Mouse (Mus musculus) frontal cortex, postnatal 25 days (tissue): ENCODE measurements around the gene Nup107.

ENCODE experiments used
- DNase-seq, 2 experiments: peaks; one replicate each; pipeline ENCODE4 v3.0.0; 2022; ENCODE audit warnings: low spot score in 2 of 2

The Nup107 gene

DNA sequence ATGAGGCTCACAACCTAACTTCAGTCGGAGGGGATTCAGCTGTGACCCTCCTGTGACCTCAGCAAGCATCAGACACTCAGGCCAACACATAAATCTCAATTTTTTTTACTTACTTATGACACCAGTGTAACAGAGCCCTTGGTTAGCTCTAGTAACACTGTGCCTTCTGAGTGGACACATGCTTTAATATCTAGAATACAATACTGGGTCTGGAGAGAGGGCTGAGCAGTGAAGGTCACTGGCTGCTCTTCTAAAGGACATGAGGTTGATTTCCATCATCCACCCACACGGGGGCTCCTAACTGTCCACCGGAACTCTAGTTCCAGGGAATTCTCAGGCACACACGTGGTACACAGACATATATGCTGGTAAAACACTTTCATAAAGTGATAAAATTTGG is 13.6 kb downstream of the Nup107 start:
- no peak for DNase-seq

GRCm38 (mm10) chr10:117778328-117778910 is 14.1 kb downstream of the Nup107 start:
- DNase-seq = no peak

DNA sequence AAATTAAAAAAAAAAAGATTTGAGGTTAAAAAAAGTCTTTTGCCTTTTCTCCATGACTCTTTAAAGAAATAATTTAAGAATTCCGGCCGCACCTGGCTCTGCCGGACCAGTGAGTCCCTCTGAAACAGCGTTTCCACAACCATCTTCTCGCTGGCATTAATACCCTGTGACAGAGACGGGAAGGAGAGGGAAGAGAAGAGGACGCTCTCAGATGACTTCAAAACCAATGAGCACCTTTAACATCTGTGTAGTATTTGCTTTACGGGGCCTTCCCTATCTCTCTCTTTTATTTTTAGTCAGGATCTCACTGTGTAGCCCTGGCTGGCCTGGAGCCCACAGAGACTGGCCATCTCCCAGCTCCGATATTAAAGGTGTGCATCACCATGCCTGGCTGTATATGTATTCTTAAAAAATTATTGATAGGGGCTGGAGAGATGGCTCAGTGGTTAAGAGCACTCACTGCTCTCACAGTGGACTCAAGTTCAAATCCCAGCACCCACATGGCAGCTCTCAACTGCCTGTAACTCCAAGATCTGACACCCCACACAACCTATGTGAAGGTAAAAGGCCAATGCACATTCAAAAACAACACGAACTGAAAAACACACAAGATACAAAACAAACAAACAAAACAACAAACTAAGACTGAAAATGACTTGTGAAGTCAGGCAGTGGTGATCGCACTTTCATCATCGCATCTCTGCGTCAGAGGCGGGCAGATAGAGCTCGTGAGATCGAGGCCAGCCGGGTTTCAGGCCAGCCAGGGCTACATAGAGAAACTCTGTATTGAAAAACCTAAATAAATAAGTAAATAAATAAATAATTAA is 14.8 kb downstream of the Nup107 start:
- DNase-seq = no peak

- no peak for DNase-seq
These were observed 15.4 kb downstream of the Nup107 start for GRCm38 (mm10) chr10:117777103-117777470.

DNA sequence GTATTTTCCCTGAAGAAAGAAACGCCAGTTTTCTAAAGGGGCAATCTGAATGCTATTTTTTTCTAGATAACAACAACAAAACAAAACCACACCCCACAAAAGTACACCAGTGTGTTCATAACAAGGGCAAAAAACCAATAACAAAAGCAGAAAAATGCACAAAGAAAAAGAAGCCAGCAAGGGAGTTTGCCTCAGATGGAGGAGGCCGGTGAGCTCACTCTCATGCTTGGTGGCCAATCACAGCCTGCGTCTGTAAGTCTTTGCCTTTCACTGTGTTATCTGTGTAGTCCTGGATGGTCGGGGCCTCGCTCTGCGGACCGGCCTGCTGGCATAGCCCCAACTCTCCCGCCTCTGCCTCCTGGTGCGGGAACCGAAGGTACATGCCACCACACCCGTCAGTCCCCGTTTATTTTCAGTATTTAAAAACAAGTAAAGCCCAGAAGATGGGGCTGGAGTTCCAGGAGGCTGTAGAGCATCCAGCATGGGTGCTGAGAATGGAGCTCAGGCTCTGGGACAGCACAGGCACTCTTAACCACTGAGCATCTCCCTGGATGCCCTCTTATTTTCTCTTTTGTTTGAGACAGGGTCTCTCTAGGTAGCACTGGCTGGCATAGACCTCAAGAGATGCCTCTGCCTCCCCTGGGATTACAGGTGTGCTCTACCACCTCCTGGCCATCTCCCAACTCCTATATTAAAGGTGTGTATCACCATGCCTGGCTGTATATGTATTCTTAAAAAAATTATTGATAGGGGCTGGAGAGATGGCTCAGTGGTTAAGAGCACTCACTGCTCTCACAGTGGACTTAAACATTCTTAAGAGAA is 16.0 kb downstream of the Nup107 start:
- no peak for DNase-seq

DNA sequence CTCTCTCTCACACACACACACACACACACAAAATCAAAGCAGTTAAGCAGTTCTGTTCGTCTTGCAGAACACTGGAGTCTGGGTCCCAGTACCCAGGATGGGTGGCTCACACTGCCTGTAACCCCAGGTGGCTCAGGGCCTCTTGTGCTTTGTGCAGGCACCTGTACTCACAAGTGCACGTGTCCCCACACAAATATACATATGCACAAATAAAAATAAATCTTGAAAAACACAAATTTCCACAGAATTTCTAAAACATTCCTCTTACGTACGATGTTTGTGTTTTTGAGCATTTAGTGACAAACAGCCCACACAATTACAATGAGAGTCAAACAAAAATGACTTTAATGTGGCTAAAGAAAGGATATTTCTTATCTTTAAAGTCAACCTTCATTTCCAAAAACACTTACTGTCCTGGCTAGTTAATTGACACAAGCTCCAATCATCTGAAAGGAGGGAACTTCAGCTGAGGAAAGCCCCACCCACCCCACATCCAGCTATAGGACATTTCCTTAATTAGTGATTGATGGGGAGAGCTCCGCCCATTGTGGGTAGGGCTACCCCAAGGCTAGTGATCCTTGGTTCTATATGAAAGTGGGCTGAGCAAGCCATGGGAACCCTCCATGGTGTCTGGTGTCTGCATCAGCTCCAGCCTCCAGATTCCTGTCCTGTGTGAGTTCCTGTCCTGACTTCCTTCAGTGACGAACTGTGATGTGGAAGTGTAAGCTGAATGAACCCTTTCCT is 16.9 kb downstream of the Nup107 start:
- no peak for DNase-seq

GRCm38 (mm10) chr10:117774817-117775120 is 17.7 kb downstream of the Nup107 start:
- no peak for DNase-seq

DNA sequence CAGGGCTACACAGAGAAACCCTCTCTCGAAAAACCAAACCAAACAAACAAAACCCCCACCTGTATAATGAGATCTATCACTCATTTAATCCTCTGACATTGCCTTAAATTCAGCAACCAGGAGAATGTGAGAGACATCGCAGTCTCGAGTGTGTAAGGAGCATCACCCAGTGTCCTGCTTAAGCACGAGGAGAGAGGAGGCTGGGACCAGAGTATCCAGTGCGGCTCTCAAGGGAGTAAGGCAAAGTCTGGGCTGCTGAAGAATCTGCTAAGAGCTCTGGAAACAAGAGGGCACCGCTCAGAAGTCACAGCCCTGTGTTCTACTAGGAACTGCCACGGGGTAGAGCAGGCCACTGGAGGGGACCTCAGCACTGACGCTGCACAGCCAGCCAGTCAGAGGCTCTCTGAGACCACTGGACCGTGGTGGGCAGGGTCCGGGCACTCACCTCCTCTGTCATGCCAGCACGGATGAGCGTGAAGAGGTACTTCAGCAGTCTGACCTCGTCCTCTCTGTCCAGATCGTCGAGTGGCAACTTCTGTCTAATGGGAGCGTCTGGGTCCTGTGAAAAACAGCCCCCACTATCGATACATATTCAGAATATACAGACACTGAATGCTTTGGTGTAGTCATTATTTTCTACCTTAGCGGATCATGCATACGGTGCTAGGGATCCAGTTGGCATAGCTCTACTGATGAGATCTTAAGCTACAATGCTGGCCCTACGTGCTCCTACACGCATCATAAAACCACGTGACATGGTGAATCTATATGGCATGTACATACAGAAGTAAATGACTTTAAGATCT is 18.3 kb downstream of the Nup107 start:
- DNase-seq = no peak

DNA sequence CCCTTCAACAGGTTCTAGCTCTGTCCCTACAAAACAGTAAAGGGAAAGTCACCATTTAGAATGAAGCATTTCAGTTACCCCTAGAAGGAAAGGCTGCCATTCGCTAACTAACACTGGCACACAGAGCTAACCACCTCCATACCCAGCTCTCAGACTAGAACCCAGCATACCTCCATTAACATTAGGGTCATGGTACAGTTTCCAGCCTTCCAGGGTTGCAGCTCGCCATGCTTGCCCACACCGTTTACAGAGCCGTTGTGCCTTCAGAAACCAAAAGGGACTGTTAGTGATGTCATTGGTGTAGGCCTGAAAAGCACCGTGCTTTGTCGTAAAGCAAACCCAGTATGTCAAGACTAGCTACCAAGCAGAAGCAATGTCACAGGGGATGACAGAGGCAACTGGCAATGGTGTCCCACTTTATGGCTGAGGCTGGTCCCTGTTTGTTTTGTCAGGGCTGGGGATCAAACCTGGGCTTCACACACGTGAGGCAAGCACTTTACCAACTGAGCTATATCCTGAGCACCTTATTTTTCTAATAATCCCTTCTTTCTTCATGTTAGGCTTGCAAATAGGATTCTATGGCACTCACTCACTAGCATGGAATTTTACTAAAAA is 19.3 kb downstream of the Nup107 start:
- no peak for DNase-seq

- no peak for DNase-seq
These were observed 20.0 kb downstream of the Nup107 start for GRCm38 (mm10) chr10:117772364-117773105.

GRCm38 (mm10) chr10:117771131-117771510 is 21.4 kb downstream of the Nup107 start:
- no peak for DNase-seq

DNA sequence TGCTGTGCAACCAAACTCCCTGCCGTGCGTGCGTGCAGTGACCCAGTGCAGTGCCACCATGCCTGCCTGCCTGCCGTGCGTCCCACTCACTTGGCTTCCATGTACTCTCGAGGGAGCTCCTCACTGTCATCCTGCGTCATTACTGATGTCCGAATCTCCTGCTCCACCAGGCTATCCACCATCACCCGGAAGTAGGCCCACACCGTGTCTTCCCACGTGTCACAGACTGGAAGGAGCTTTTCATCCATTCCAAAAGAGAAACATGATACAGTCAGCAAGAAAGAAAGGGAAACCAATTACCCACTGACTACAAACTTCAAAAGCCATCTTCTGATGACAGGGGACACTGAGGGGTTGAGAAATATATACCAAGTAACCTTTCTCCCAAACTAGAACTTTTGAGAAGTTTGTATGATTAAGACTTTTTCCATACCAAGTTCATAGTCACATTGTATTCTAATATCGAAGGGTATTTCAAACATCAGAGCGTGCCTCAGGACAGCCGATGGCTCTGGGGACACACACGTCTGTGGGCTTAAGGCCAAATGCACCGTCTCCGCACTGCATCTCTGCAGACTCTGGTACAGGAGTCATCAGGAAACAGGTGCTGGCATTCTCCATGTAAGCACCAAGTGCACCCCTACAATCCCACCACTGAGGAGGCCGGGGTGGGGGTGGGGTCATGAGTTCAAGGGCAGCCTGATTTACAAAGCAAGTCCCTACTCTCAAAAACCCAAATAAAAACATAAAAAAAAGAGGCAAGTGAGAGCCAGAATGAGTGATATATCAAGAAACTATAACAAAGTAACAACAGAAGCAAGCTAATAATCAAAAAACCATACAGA is 22.0 kb downstream of the Nup107 start:
- DNase-seq = no peak

- DNase-seq = no peak
These were observed 22.8 kb downstream of the Nup107 start for GRCm38 (mm10) chr10:117769541-117770285.

GRCm38 (mm10) chr10:117768141-117768440 is 24.4 kb downstream of the Nup107 start:
- no peak for DNase-seq

DNA sequence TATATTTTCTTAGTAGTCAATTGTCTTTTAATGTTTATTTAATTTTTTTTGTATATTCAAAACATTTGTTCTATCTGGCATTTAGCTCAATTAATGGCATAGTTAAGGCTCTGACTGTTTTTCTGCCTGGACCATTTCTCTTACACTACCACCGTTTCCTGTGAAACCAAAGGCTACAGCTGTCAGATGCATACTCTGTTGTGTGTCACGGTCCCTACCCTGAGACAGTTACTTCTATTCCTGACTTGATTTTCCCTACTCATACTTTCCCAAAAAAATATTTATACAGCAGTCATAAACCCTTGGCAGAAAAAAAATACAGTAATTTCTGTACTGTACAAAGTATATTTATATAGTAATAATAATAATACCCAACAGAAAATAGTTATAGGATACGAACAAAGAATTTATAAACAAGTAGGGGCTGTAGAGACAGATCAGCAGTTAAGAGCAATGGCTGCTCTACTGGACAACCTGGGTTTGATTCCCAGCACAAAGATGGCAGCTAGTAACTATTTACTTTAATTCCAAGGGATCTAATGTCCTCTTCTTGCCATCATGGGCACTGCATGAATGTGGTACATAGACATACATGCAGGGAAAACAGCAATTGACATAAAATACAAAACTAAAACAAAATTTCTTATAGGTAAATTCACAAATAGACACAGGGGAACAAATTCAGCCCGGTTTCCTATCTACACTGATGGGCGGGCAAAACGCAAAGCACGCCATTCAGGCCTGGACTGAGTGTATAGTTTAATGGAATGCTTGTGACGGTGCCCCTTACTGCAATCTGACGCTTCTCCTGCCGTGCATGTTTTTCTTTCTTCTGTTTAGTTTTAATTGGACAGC is 25.0 kb downstream of the Nup107 start:
- DNase-seq = no peak

GRCm38 (mm10) chr10:117766896-117767160 is 25.7 kb downstream of the Nup107 start:
- DNase-seq = no peak

GRCm38 (mm10) chr10:117766111-117766895 is 26.2 kb downstream of the Nup107 start:
- DNase-seq = no peak
